Mouse (Mus musculus): Measurements from ENCODE around the gene Map3k14.
A peak's percentile ranks its signal among the peaks of the same experiment; 100 is the strongest.

GRCm38 (mm10) chr11:103192956-103193824, 74.1 kb downstream of the Map3k14 start:
- TF ChIP-seq CTCF (IDR thresholded peaks at IDR 0.05; ENCODE audit: insufficient read depth, low read depth, low read length) (peak; percentile 46; the same call in 1 of the 2 replicates), POLR2A (IDR thresholded peaks at IDR 0.05; ENCODE audit: insufficient read depth, low read depth, low read length) (no peak)

All from olfactory bulb, adult 2 months (tissue).